Mouse (Mus musculus) kidney, postnatal 36 days (tissue): ENCODE results near the gene Ctla4.

Experiments used
- DNase-seq, 2 experiments: peaks; one replicate each; pipeline ENCODE4 v3.0.0; 2021 to 2022; ENCODE audit warnings: mixed read lengths in 2 of 2

Ctla4 gene

GRCm38 (mm10) chr1:60886981-60887380, at the start of gene Ctla4:
Ctla4 (plus strand) TSS chr1:60887000.
- DNase-seq: no peak

GRCm38 (mm10) chr1:60839161-60839560, 47.6 kb upstream of the Ctla4 start:
- no peak for DNase-seq

- DNase-seq: no peak
Measured at GRCm38 (mm10) chr1:60845318-60846060, 41.3 kb upstream of the Ctla4 start.

GRCm38 (mm10) chr1:60846616-60847275, 40.1 kb upstream of the Ctla4 start:
- DNase-seq: no peak

- no peak for DNase-seq
Measured at GRCm38 (mm10) chr1:60849112-60849511, 37.7 kb upstream of the Ctla4 start.

- DNase-seq: no peak
Measured at GRCm38 (mm10) chr1:60849816-60850215, 37.0 kb upstream of the Ctla4 start.

- DNase-seq: no peak
Measured at GRCm38 (mm10) chr1:60851041-60851781, 35.6 kb upstream of the Ctla4 start.

GRCm38 (mm10) chr1:60852075-60852769, 34.6 kb upstream of the Ctla4 start:
- no peak for DNase-seq

- DNase-seq: no peak
Measured at GRCm38 (mm10) chr1:60852770-60853147, 34.0 kb upstream of the Ctla4 start.

GRCm38 (mm10) chr1:60853330-60853956, 33.4 kb upstream of the Ctla4 start:
- no peak for DNase-seq

GRCm38 (mm10) chr1:60853991-60854390, 32.8 kb upstream of the Ctla4 start:
- DNase-seq: no peak

GRCm38 (mm10) chr1:60857351-60858220, 29.2 kb upstream of the Ctla4 start:
- no peak for DNase-seq

- no peak for DNase-seq
Measured at GRCm38 (mm10) chr1:60859159-60859558, 27.6 kb upstream of the Ctla4 start.

- no peak for DNase-seq
Measured at GRCm38 (mm10) chr1:60859842-60860241, 27.0 kb upstream of the Ctla4 start.

- peak in 1 of 2 experiments; percentile 32 for DNase-seq
Measured at GRCm38 (mm10) chr1:60860357-60860946, 26.3 kb upstream of the Ctla4 start.

- DNase-seq: no peak
Measured at GRCm38 (mm10) chr1:60860955-60861354, 25.8 kb upstream of the Ctla4 start.

- DNase-seq: no peak
Measured at GRCm38 (mm10) chr1:60861431-60861830, 25.4 kb upstream of the Ctla4 start.

- DNase-seq: no peak
Measured at GRCm38 (mm10) chr1:60862510-60862909, 24.3 kb upstream of the Ctla4 start.

GRCm38 (mm10) chr1:60862951-60863461, 23.8 kb upstream of the Ctla4 start:
- DNase-seq: peak; percentile 12 to 25

GRCm38 (mm10) chr1:60863701-60864100, 23.1 kb upstream of the Ctla4 start:
- DNase-seq: no peak

- DNase-seq: no peak
Measured at GRCm38 (mm10) chr1:60865167-60865566, 21.6 kb upstream of the Ctla4 start.
